Mouse (Mus musculus) testis, adult 10 weeks (tissue): Measurements from ENCODE around the gene Tmem265. TPM values are rescaled to one million over a fixed set of nuclear protein-coding genes. Genes with fewer than 3 reads are reported as not detected.

ENCODE experiments used
- polyA plus RNA-seq: library from polyadenylated mRNA; stranded (reverse); fragments of 350-450 nt; fragmentation: Illumina TruSeq; extraction: RNeasy Lipid Tissue Mini Kit (QIAGEN cat#74804); gene quantifications from one replicate; pipeline ENCODE4 v1.2.3, GENCODE M21; 2014; ENCODE audit warnings: low read depth, low replicate concordance

The Tmem265 gene
- polyA plus RNA-seq, result not detected

GRCm38 (mm10) chr7:127561340-127561858 lies at the start of gene Tmem265:
Tmem265 (plus strand) TSS chr7:127561390.

GRCm38 (mm10) chr7:127511808-127512230 lies 49.4 kb upstream of the Tmem265 start, which contains the start of gene Srcap:
Srcap (plus strand) TSS chr7:127511983.

GRCm38 (mm10) chr7:127519284-127519683 lies 41.9 kb upstream of the Tmem265 start, which contains the start of gene Gm42715:
Gm42715 (plus strand) TSS chr7:127519584.

GRCm38 (mm10) chr7:127572895-127573471 lies 11.8 kb downstream of the Tmem265 start, which contains the start of gene Phkg2:
Phkg2 (plus strand) TSS chr7:127573340.

GRCm38 (mm10) chr7:127588011-127588871 lies 27.1 kb downstream of the Tmem265 start, which contains the start of the genes Ccdc189 and Rnf40:
Ccdc189 (minus strand) TSS chr7:127588595.
Rnf40 (plus strand) TSS chr7:127588767.

GRCm38 (mm10) chr7:127614891-127615843 lies 54.0 kb downstream of the Tmem265 start, which contains the start of gene Zfp629:
Zfp629 (minus strand) TSS chr7:127615797.

Other genes with a start within 250 kb of the Tmem265 start
- 4.0 TPM for gene Zfp768, start 215.8 kb upstream of the Tmem265 start, polyA plus RNA-seq
- gene Zfp747, start 185.3 kb upstream of the Tmem265 start, polyA plus RNA-seq, result 0.35 TPM
- 0.20 TPM for gene 9130019O22Rik, start 174.2 kb upstream of the Tmem265 start, polyA plus RNA-seq
- gene E430018J23Rik, start 167.8 kb upstream of the Tmem265 start, polyA plus RNA-seq, result 0.57 TPM
- 0.14 TPM for gene Zfp764, start 154.6 kb upstream of the Tmem265 start, polyA plus RNA-seq
- gene Zfp688, start 139.3 kb upstream of the Tmem265 start, polyA plus RNA-seq, result 1.4 TPM
- 2.3 TPM for gene Zfp689, start 112.2 kb upstream of the Tmem265 start, polyA plus RNA-seq
- gene Prr14, start 101.8 kb upstream of the Tmem265 start, polyA plus RNA-seq, result 25.2 TPM
- gene Fbrs, start 82.2 kb upstream of the Tmem265 start, polyA plus RNA-seq, result 12.3 TPM
- 6.5 TPM for gene Srcap, start 49.4 kb upstream of the Tmem265 start, polyA plus RNA-seq
- gene Gm42715, start 41.8 kb upstream of the Tmem265 start, polyA plus RNA-seq, result 4.6 TPM
- gene Phkg2, start 11.9 kb downstream of the Tmem265 start, polyA plus RNA-seq, result 445 TPM
- 22.2 TPM for gene Ccdc189, start 27.2 kb downstream of the Tmem265 start, polyA plus RNA-seq
- 6.3 TPM for gene Rnf40, start 27.4 kb downstream of the Tmem265 start, polyA plus RNA-seq
- gene Zfp629, start 54.4 kb downstream of the Tmem265 start, polyA plus RNA-seq, result 7.4 TPM
- 3.0 TPM for gene Bcl7c, start 147.5 kb downstream of the Tmem265 start, polyA plus RNA-seq
- 5.1 TPM for gene Ctf1, start 151.3 kb downstream of the Tmem265 start, polyA plus RNA-seq
- not detected for gene Ctf2, start 170.8 kb downstream of the Tmem265 start, polyA plus RNA-seq
- gene Fbxl19, start 183.2 kb downstream of the Tmem265 start, polyA plus RNA-seq, result 2.2 TPM
- gene Orai3, start 208.4 kb downstream of the Tmem265 start, polyA plus RNA-seq, result 1.1 TPM
- gene Setd1a, start 215.3 kb downstream of the Tmem265 start, polyA plus RNA-seq, result 7.2 TPM
- gene Gm49388, start 224.2 kb downstream of the Tmem265 start, polyA plus RNA-seq, result not detected
- gene Hsd3b7, start 239.2 kb downstream of the Tmem265 start, polyA plus RNA-seq, result 1.9 TPM